Mouse (Mus musculus): ENCODE data around the gene Recql5.
"Not testable (repeated sequence)": the region's sequence is repeated elsewhere in the genome, so short reads cannot be mapped to it uniquely, and the experiment has no call there.

The Recql5 gene

DNA sequence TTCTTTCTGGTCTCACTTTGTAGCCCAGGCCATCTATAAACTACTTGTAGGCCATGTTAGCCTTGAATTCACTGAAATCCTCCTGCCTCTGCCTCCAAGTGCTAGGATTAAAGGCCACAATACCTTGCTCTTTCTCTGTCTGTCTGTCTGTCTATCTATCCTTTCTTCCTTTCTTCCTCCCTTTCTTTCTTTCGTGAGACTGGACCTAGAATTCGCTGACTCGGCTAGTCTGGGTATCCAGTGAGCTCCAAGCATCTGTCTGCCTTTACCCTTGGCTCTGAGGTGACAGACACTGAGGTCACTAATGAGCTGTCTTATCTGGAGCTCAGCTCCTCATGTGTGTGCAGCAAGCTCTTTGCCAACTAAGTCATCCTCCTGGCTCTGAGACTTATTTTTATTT is 57.3 kb downstream of the Recql5 start:
- ATAC-seq (ENCODE audit: insufficient number of reproducible peaks, low FRiP score, low TSS enrichment): no peak

DNA sequence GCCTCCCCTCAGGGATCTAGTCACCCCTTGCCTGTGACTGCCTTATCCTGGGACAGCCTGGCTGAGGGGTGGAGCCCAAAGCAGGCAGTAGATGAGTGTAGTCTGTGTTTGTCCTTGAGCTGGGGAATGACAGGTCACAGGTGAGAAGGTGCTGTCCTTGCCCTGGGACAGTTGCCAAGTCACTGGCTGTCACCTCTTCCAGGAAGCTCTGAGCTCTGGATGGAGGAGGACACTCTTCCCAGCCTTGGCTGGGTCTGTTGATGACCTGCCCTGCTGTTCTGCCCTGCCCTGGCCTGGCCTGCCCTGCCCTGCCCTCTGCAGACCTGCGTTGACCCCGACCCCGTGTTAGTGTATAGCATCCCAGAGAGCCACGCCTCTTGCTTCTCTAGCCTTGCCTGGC is 60.8 kb downstream of the Recql5 start:
- no peak for ATAC-seq (ENCODE audit: insufficient number of reproducible peaks, low FRiP score, low TSS enrichment)

DNA sequence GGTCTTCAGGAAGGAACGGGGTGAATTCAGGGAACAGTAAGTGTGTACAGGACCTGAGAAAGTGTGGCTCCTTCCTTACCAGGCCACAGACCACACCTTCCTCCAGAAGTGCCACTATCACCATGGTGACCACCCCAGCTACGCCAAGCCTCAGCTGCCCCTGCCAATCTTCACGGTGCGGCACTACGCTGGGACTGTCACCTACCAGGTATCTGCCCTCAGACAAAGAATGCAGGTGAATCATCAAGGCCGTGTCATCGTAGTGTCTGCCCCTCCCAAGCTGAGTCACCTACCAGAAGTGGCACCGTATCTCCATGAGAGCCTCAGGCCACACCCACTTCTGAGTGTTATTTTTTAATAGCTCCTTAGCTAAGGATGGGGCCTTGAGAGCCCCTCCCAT is 63.9 kb downstream of the Recql5 start:
- no peak for ATAC-seq (ENCODE audit: insufficient number of reproducible peaks, low FRiP score, low TSS enrichment)

DNA sequence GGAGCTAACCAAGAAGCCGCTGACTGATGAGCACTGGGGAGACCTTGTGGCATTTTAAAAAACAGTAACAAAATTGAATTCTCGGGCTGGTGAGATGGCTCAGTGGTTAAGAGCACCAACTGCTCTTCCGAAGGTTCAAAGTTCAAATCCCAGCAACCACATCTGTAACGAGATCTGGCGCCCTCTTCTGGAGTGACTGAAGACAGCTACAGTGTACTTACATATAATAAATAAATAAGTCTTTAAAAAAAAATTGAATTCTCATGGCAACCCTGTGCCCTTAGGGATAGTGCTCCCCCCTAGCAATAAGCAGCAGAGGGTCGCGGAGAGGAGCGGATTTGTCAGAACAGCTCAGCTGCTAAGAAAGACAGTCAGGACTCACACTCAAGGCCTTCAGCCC is 69.4 kb downstream of the Recql5 start:
- no peak for ATAC-seq (ENCODE audit: insufficient number of reproducible peaks, low FRiP score, low TSS enrichment)

DNA sequence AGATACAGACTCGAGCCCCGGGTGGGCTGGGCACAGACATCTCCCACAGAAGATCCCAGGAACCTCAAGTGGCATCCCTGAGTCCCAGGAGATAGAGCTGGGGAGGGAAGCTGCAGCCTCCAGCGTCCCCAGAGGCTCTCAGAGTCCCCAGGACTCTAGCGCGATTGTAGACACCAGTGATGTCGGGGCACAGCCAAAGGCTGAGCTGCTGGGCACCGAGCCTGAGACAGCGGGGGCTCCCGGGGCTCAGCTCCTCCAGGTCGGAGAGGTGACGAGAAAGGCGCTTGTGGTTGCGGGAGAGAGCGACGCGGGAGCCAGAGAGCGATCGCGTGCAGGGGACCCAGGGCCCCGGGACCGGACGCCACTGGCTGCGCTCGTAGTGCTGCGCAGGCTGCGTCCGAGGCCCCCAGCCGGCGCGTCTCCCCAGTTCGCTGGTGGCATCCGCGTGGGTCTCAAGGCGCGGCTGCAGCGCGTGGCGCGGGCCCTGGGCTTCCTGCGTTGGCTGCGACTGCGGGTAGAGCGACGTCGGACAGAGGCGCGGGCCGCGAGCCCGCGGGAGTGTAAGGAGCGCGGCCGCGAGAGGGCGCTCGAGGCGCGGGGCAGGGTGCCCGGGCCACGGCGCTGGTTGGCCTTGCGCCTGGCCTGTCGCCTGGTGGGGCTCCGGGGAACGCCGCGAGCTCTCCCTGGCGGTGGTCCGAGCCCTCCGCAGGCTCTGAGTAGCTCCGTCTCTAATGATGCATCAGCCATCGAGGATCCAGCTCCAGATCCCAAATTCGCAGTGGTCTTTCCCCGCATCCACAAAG is 73.9 kb downstream of the Recql5 start:
- no peak for ATAC-seq (ENCODE audit: insufficient number of reproducible peaks, low FRiP score, low TSS enrichment)

DNA sequence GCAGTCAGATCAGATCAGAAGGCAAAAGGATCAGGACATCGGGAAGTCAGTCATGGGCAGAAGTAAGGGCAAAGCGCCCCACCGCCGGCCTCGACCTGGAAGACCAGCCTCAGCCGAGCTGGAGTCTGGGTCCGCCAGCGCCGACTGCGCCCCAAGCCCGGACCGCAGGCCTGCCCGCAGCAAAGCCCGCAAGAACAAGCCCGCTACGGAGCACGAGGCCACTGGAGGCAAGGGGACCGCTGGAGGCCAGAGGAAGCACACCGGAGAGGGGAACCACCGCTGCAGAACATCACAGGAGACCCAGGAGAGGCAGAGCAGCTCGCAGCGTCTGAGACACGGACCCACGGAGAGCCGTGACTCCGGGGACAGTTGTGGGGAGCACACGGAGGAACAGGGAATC is 74.9 kb downstream of the Recql5 start, which contains the start of gene Myo15b:
Myo15b (plus strand) TSS at position 53 of the 400 bp plus-strand sequence.
- no peak for ATAC-seq (ENCODE audit: insufficient number of reproducible peaks, low FRiP score, low TSS enrichment)

DNA sequence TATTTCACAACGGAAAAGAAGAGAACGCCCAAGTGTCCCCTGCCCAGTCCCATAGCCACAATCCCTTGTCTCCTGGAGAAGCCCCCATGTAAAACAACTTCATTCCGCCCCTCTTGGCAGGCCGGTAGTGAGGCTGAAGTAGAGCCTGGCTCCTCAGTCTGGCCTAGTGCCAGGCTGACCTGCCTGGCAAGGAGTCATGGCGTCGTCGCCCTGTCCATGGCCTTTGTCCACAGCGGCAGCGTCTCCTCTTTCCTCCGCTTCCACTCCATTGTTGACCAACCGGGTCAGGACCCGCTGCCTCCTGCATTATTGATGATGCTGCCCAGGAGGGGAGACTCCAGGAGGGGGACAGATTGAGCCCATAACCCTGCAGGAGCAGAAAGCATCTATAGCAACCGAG is 75.3 kb downstream of the Recql5 start:
- no peak for ATAC-seq (ENCODE audit: insufficient number of reproducible peaks, low FRiP score, low TSS enrichment)

DNA sequence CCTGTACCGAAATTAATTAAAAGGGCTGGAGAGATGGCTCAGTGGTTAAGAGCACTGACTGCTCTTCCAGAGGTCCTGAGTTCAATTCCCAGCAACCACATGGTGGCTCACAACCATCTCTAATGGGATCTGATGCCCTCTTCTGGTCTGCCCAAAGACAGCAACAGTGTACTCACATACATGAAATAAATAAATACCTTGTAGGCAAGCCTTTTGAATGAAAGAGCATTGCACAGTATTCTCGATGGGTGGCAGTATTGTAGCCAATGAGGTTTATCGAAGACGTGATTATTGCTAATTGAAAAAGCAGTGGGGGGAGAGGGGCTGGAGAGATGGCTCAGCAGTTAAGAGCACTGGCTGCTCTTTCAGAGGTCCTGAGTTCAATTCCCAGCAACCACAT is 76.1 kb downstream of the Recql5 start:
- not testable (repeated sequence) for ATAC-seq (ENCODE audit: insufficient number of reproducible peaks, low FRiP score, low TSS enrichment)

DNA sequence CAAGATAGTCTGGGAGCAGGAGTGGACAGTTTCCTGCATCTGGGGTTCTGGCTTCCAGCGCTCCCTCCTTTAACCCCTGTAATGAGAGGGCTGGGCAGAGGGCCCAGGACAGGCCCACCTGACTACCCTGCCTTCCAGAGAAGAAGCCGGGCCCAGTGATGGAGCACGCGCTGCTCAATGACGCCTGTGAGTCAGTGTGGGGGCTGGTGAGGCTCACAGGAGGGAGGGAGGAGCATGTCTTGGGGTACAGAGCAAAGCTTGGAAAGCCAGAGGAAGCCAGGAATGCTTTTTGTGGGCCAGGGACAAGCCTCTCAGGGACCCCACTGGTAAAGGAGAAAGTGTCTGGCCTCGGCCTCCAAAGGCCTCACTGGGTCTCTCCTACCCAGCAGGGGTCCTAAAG is 78.6 kb downstream of the Recql5 start:
- ATAC-seq (ENCODE audit: insufficient number of reproducible peaks, low FRiP score, low TSS enrichment): no peak

DNA sequence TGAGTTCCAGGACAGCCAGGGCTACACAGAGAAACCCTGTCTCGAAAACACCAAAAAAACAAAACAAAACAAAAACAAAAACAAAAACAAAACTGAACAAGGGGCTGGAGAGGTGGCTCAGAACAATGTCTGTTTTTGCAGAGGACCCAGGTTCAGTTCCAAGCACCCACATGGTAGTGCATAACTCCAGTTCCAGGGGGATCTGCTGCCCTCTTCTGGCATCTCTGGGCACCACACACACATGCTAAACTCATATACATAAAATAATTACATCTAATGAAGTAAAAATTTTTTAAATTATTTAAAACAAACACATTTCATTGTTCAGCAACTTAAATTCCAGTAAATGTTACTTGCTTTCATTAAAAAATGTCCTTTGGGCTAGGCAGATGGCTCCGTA is 87.5 kb downstream of the Recql5 start:
- no peak for ATAC-seq (ENCODE audit: insufficient number of reproducible peaks, low FRiP score, low TSS enrichment)

DNA sequence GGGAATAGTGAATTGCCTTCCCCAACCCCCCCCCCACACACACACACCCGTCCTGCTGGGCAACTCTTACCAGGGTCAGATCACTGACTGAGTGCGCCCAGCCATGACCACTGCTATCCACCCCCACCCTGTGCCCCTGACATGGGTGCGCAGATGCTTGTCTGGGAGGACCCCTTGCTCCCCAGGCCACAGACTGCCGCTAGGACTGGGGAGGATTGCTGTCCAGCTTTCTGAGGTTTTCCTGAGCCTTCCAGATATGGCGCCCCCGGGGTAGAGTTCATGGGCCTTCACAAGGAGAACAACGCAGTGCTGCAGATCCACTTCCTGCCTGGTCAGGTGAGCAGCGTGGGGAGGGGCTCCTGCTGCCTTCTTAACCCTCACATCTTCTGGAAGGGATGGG is 89.0 kb downstream of the Recql5 start:
- no peak for ATAC-seq (ENCODE audit: insufficient number of reproducible peaks, low FRiP score, low TSS enrichment)

DNA sequence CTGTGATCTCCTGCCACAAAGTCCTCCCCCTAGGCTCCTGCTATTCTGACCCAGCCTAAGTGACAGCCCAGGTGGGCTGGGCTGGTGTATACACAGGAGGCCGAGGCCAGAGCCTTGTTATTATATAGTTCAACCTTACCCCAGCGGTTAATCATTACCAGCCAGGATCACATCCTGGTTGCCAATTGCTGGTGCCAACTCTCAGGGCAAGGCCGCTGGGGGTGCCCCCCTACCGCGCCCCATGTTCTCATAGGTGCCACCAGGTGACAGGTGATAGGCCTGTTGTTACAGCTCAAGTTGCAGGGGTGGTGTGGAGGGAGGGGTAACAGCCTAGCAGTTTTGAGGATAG is 89.4 kb downstream of the Recql5 start:
- ATAC-seq (ENCODE audit: insufficient number of reproducible peaks, low FRiP score, low TSS enrichment): no peak

DNA sequence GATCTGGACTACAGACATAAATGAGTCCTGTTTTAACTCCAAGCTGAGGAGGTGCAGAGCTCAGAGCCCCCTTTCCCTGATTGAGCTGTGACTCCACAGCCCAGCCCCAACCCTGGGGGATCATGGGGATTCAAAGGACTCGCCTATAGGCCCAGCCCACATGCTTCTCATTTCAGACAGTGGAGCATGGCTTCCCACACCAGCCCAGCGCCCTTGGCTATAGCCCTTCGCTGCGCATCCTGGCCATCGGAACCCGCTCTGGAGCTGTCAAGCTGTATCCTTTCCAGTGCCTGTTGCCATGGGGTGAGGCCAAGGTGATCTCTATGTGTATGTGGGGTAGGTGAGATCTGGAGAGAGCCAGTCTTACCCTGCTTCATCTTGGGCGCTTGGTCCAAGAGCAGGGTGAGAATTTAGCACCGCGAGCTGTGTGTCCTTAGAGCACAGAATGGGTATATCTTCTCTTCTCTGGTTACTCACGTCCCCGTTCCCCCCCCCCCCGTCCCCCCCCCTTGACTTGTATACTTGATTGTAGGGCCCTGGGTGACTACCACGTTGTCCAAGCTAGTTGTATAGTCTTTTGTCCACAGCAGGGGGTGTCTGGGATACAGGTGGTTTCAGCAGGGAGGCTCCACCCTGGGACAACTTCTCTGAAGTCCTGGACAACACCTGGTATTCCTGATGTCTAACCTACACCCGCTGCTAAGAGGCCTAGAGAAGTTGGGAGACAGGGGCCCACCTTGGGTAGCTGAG is 90.0 kb downstream of the Recql5 start:
- no peak for ATAC-seq (ENCODE audit: insufficient number of reproducible peaks, low FRiP score, low TSS enrichment)

Data from cerebellum, adult (tissue).